Mouse (Mus musculus) G1E (cell line): ENCODE measurements around the gene Exoc6.

Experiments used
- CTCF ChIP-seq: IDR thresholded peaks from 2 replicates; pipeline ENCODE4 v1.5.1; 2012; ENCODE audit warnings: low read depth, low read length, inconsistent platforms, mixed read lengths
- GATA1 ChIP-seq: IDR thresholded peaks from 2 replicates; pipeline ENCODE4 v1.6.1; 2012; ENCODE audit warnings: borderline replicate concordance, low read length, inconsistent platforms, mixed read lengths
- GATA2 ChIP-seq: IDR thresholded peaks from 2 replicates; pipeline ENCODE4 v1.6.1; 2012; ENCODE audit warnings: low read depth, low read length, inconsistent platforms, borderline replicate concordance
- POLR2AphosphoS5 ChIP-seq: IDR thresholded peaks from 2 replicates; pipeline ENCODE4 v1.6.1; 2012; ENCODE audit warnings: low read depth, low read length, inconsistent platforms; ENCODE audit not compliant: insufficient replicate concordance
- TAL1 ChIP-seq: conservative IDR thresholded peaks from 2 replicates; pipeline ENCODE4 v1.6.1; 2012; ENCODE audit warnings: low read depth, low read length, inconsistent platforms, mixed read lengths

- TF ChIP-seq CTCF (no peak), POLR2AphosphoS5 (no peak), GATA1 (no peak), TAL1 (no peak), GATA2 (no peak)
Measured at GRCm38 (mm10) chr19:37574802-37575201, 24.6 kb downstream of the Exoc6 start.
